Comparison of ENCODE assay signal across 8 mouse cellular contexts in the genomic region with DNA sequence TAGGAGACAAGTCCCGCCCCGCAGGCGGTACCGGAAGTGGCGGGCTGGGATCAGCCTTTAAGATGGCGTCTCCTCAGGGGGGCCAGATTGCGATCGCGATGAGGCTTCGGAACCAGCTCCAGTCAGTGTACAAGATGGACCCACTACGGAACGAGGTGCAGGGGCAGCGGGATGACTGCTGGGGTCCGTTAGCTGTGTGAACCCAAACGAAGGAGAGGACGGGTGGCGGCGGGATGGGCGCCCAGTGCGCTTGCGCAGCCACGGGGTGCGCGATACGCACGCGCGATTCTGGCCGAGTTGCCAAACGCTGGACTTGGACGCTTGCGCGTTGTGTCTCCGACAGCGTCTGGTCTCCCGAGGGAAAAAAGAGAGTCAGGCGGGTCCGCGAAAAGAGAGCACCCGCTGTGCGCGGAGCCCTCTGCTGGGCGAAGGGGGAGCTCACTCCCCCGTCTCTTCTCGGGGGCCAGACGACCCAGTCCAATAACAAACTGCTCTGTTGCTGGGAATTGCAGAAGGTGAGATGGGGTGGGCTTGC. TPM values are rescaled to one million over a fixed set of nuclear protein-coding genes. Genes with fewer than 3 reads are reported as not detected.
A peak's percentile ranks its signal among the peaks of the same experiment; 100 is the strongest.
DNase-seq lines count a peak whose midpoint lies in the region; ATAC-seq and TF ChIP-seq lines count a peak whose summit lies in the region.

No protein-coding gene starts in this region.

- peak overlapping the region; percentile 79 for H3K9ac ChIP-seq in embryonic facial prominence, embryonic 14.5 days (ENCODE audit: low read depth, low read length)
- H3K9ac ChIP-seq in limb, embryonic 14.5 days (ENCODE audit: low read depth, low read length, severe bottlenecking): peak overlapping the region; percentile 73
- peak overlapping the region; percentile 63 for H3K9ac ChIP-seq in midbrain, postnatal 0 days (replicated peaks; ENCODE audit: low read length, poor library complexity, severe bottlenecking)

- peak; percentile 94 for ATAC-seq in embryonic facial prominence, embryonic 14.5 days (ENCODE audit: low read depth)
- ATAC-seq in limb, embryonic 14.5 days (ENCODE audit: low FRiP score, low read depth): peak; percentile 95
- peak; percentile 94 for ATAC-seq in midbrain, postnatal 0 days (ENCODE audit: low FRiP score)

- peak; percentile 73 for TF ChIP-seq CTCF in midbrain, postnatal 0 days (IDR thresholded peaks at IDR 0.05)

- peaks cover 11% of the 10 kb centered on the region for H3K4me1 ChIP-seq in embryonic facial prominence, embryonic 14.5 days (ENCODE audit: control insufficient read depth, insufficient read depth, low read length)
- 0 out of 2 replicates have a peak, but pooled peaks cover 5% of the 10 kb centered on the region for H3K4me1 ChIP-seq in limb, embryonic 14.5 days (ENCODE audit: control insufficient read depth, insufficient read depth, low read length)
- H3K4me1 ChIP-seq in midbrain, postnatal 0 days (ENCODE audit: insufficient read depth, low read length): peaks cover 11% of the 10 kb centered on the region; the same call in 1 of the 2 replicates

- H3K27me3 ChIP-seq in embryonic facial prominence, embryonic 14.5 days (replicated peaks; ENCODE audit: control insufficient read depth, insufficient read depth, low read length): peaks cover 41% of the 10 kb centered on the region
- H3K27me3 ChIP-seq in limb, embryonic 14.5 days (ENCODE audit: control insufficient read depth, insufficient read depth, low read length): peaks cover 24% of the 10 kb centered on the region
- peaks cover 29% of the 10 kb centered on the region for H3K27me3 ChIP-seq in midbrain, postnatal 0 days (ENCODE audit: insufficient read depth, low read length)

- WGBS in embryonic facial prominence, embryonic 14.5 days: under 1% methylated on average over 40 of the region's 46 CpGs
- under 1% methylated on average over 46 of the region's 46 CpGs for WGBS in limb, embryonic 14.5 days
- WGBS in midbrain, postnatal 0 days: under 1% methylated on average over 46 of the region's 46 CpGs

- H3K9me3 ChIP-seq in embryonic facial prominence, embryonic 14.5 days (ENCODE audit: control insufficient read depth, low read length): no peaks in the 10 kb centered on the region
- no peaks in the 10 kb centered on the region for H3K9me3 ChIP-seq in limb, embryonic 14.5 days (ENCODE audit: control insufficient read depth, low read length)
- no peaks in the 10 kb centered on the region for H3K9me3 ChIP-seq in midbrain, postnatal 0 days (ENCODE audit: low read length)

- H3K4me3 ChIP-seq in embryonic facial prominence, embryonic 14.5 days (ENCODE audit: low read depth, low read length): peak overlapping the region; percentile 72
- H3K4me3 ChIP-seq in limb, embryonic 14.5 days (replicated peaks; ENCODE audit: low read length): peak overlapping the region; percentile 78
- H3K4me3 ChIP-seq in midbrain, postnatal 0 days (ENCODE audit: low read depth, low read length): peak overlapping the region; percentile 73

- peaks cover 20% of the 10 kb centered on the region for H3K36me3 ChIP-seq in embryonic facial prominence, embryonic 14.5 days (ENCODE audit: control insufficient read depth, insufficient read depth, low read length)
- peaks cover 26% of the 10 kb centered on the region for H3K36me3 ChIP-seq in limb, embryonic 14.5 days (ENCODE audit: control insufficient read depth, insufficient read depth, low read length)
- H3K36me3 ChIP-seq in midbrain, postnatal 0 days (ENCODE audit: insufficient read depth, low read length): 0 out of 2 replicates have a peak, but pooled peaks cover 2% of the 10 kb centered on the region

- H3K4me2 ChIP-seq in embryonic facial prominence, embryonic 14.5 days (ENCODE audit: low read depth, low read length): peak overlapping the region; percentile 96
- peak overlapping the region; percentile 75 for H3K4me2 ChIP-seq in limb, embryonic 14.5 days (replicated peaks; ENCODE audit: low read depth, low read length, severe bottlenecking)
- H3K4me2 ChIP-seq in midbrain, postnatal 0 days (ENCODE audit: low read depth, low read length, poor library complexity, severe bottlenecking): peak overlapping the region; percentile 89

- H3K27ac ChIP-seq in embryonic facial prominence, embryonic 14.5 days (replicated peaks; ENCODE audit: low read depth, low read length): peak overlapping the region; percentile 90
- H3K27ac ChIP-seq in limb, embryonic 14.5 days (replicated peaks; ENCODE audit: low read depth, low read length): peak overlapping the region; percentile 82
- peak overlapping the region; percentile 92 for H3K27ac ChIP-seq in midbrain, postnatal 0 days (ENCODE audit: low read depth, low read length)

- DNase-seq in 3T3-L1 (ENCODE audit: low read depth, low spot score): peak; percentile 99
- peak; percentile 95 to 97 for DNase-seq in adrenal gland, postnatal 4 days (ENCODE audit: low spot score in 2 of 2)
- DNase-seq in embryonic facial prominence, embryonic 14.5 days (ENCODE audit: low spot score): peak; percentile 98
- DNase-seq in heart, adult 8-10 months (ENCODE audit: low spot score): peak; percentile 99
- DNase-seq in kidney, adult 9 months: peak; percentile 100
- DNase-seq in limb, embryonic 14.5 days (ENCODE audit: low spot score): peak; percentile 88
- peak; percentile 96 for DNase-seq in midbrain, postnatal 0 days (ENCODE audit: low spot score)
- peak; percentile 99 to 100 for DNase-seq in spleen, postnatal 14 days (ENCODE audit: low spot score in 2 of 2)

- peak; percentile 28; the same call in 1 of the 2 replicates for TF ChIP-seq POLR2A in limb, embryonic 14.5 days (IDR thresholded peaks at IDR 0.05; ENCODE audit: borderline replicate concordance, extremely low read depth, insufficient read depth, insufficient read length)

RNA-seq across cellular contexts. Expression of a gene that starts 0.7 kb away (rescaled TPM):
- total RNA-seq in adrenal gland, postnatal 4 days (2021): 10 to 100 TPM; 69.2 to 79.1 TPM
- polyA plus RNA-seq in embryonic facial prominence, embryonic 14.5 days (2014; fragmentation: Nextera tagmentation; extraction: Ambion mirVana): 22.6 and 25.8 TPM in 2 replicates
- total RNA-seq in heart, adult 8-10 months (2022): 1 to 10 TPM; 7.6 to 9.8 (median 8.5) TPM
- 41.8 and 49.8 TPM in 2 replicates for polyA plus RNA-seq in limb, embryonic 14.5 days (2012; rRNA removed)
- 28.2 and 35.5 TPM in 2 replicates for polyA plus RNA-seq in limb, embryonic 14.5 days (2014; fragmentation: Nextera tagmentation; extraction: Ambion mirVana)
- total RNA-seq in midbrain, postnatal 0 days (2014; rRNA removed): 11.8 and 20.4 TPM in 2 replicates
- 30.4 and 35.5 TPM in 2 replicates for polyA plus RNA-seq in midbrain, postnatal 0 days (2015; fragmentation: Nextera tagmentation; extraction: Ambion mirVana)

RNA-seq across cellular contexts. Expression of a gene that starts 7.8 kb away (rescaled TPM):
- 10 to 100 TPM; 18.6 to 22.4 TPM for total RNA-seq in adrenal gland, postnatal 4 days (2021)
- polyA plus RNA-seq in embryonic facial prominence, embryonic 14.5 days (2014; fragmentation: Nextera tagmentation; extraction: Ambion mirVana): 0.71 and 0.87 TPM in 2 replicates
- total RNA-seq in heart, adult 8-10 months (2022): 1 to 10 TPM in 3 of 4 experiments, under 1 TPM in 1; 0.90 to 2.9 (median 1.3) TPM
- 0.54 and 1.2 TPM in 2 replicates for polyA plus RNA-seq in limb, embryonic 14.5 days (2012; rRNA removed)
- 0.52 and 0.87 TPM in 2 replicates for polyA plus RNA-seq in limb, embryonic 14.5 days (2014; fragmentation: Nextera tagmentation; extraction: Ambion mirVana)
- not detected in 2 replicates for total RNA-seq in midbrain, postnatal 0 days (2014; rRNA removed)
- polyA plus RNA-seq in midbrain, postnatal 0 days (2015; fragmentation: Nextera tagmentation; extraction: Ambion mirVana): 0.26 TPM in 1 of 2 replicates, not detected in the other

RNA-seq across cellular contexts. Expression of a gene that starts 8.3 kb away (rescaled TPM):
- 10 to 100 TPM; 24.0 to 30.0 TPM for total RNA-seq in adrenal gland, postnatal 4 days (2021)
- 2.9 and 3.4 TPM in 2 replicates for polyA plus RNA-seq in embryonic facial prominence, embryonic 14.5 days (2014; fragmentation: Nextera tagmentation; extraction: Ambion mirVana)
- under 1 TPM in 1 of 4 experiments, not detected in 3; 0.16 TPM for total RNA-seq in heart, adult 8-10 months (2022)
- 0.08 TPM in 1 of 2 replicates, not detected in the other for polyA plus RNA-seq in limb, embryonic 14.5 days (2012; rRNA removed)
- polyA plus RNA-seq in limb, embryonic 14.5 days (2014; fragmentation: Nextera tagmentation; extraction: Ambion mirVana): not detected in 2 replicates
- not detected in 2 replicates for total RNA-seq in midbrain, postnatal 0 days (2014; rRNA removed)
- not detected in 2 replicates for polyA plus RNA-seq in midbrain, postnatal 0 days (2015; fragmentation: Nextera tagmentation; extraction: Ambion mirVana)

RNA-seq across cellular contexts. Expression of a gene that starts 20.7 kb away (rescaled TPM):
- 1 to 10 TPM; 4.1 to 4.4 TPM for total RNA-seq in adrenal gland, postnatal 4 days (2021)
- polyA plus RNA-seq in embryonic facial prominence, embryonic 14.5 days (2014; fragmentation: Nextera tagmentation; extraction: Ambion mirVana): 0.65 and 0.67 TPM in 2 replicates
- 1 to 10 TPM in 1 of 4 experiments, under 1 TPM in 3; 0.55 to 1.4 (median 0.84) TPM for total RNA-seq in heart, adult 8-10 months (2022)
- polyA plus RNA-seq in limb, embryonic 14.5 days (2012; rRNA removed): 1.9 and 2.5 TPM in 2 replicates
- 0.35 and 0.37 TPM in 2 replicates for polyA plus RNA-seq in limb, embryonic 14.5 days (2014; fragmentation: Nextera tagmentation; extraction: Ambion mirVana)
- 0.09 and 0.11 TPM in 2 replicates for total RNA-seq in midbrain, postnatal 0 days (2014; rRNA removed)
- 0.30 and 0.32 TPM in 2 replicates for polyA plus RNA-seq in midbrain, postnatal 0 days (2015; fragmentation: Nextera tagmentation; extraction: Ambion mirVana)

RNA-seq across cellular contexts. Expression of a gene that starts 23.0 kb away (rescaled TPM):
- 10 to 100 TPM; 10.0 to 15.7 TPM for total RNA-seq in adrenal gland, postnatal 4 days (2021)
- 1.3 and 3.4 TPM in 2 replicates for polyA plus RNA-seq in embryonic facial prominence, embryonic 14.5 days (2014; fragmentation: Nextera tagmentation; extraction: Ambion mirVana)
- 1 to 10 TPM in 3 of 4 experiments, under 1 TPM in 1; 0.72 to 2.8 (median 1.3) TPM for total RNA-seq in heart, adult 8-10 months (2022)
- polyA plus RNA-seq in limb, embryonic 14.5 days (2012; rRNA removed): 5.2 and 8.7 TPM in 2 replicates
- polyA plus RNA-seq in limb, embryonic 14.5 days (2014; fragmentation: Nextera tagmentation; extraction: Ambion mirVana): 2.7 and 3.0 TPM in 2 replicates
- 13.6 and 26.0 TPM in 2 replicates for total RNA-seq in midbrain, postnatal 0 days (2014; rRNA removed)
- 6.0 TPM in 2 replicates for polyA plus RNA-seq in midbrain, postnatal 0 days (2015; fragmentation: Nextera tagmentation; extraction: Ambion mirVana)

Comparison
In these comparisons a context has a peak if more than half of its experiments do, and no peak if none do; other contexts are left out.
1. Peak in every context shown above with its lines: DNase-seq, ATAC-seq, H3K4me3 ChIP-seq and H3K27ac ChIP-seq.
2. RNA of a gene that starts 7.8 kb away (total RNA-seq): 18.6 to 22.4 TPM in adrenal gland, postnatal 4 days; 0.90 to 2.9 TPM in heart, adult 8-10 months and not detected in midbrain, postnatal 0 days; every median in the first group is over 4 times any median in the second.
3. RNA of a gene that starts 8.3 kb away (total RNA-seq): 24.0 to 30.0 TPM in adrenal gland, postnatal 4 days; 0.16 TPM in heart, adult 8-10 months and not detected in midbrain, postnatal 0 days; every median in the first group is over 10 times any median in the second.